Mouse (Mus musculus): ENCODE results near the gene Ttc27. TPM values are rescaled to one million over a fixed set of nuclear protein-coding genes. Genes with fewer than 3 reads are reported as not detected.

Gene Ttc27
- polyA plus RNA-seq, 1 experiment from 2014 or later = 15.5 TPM

DNA sequence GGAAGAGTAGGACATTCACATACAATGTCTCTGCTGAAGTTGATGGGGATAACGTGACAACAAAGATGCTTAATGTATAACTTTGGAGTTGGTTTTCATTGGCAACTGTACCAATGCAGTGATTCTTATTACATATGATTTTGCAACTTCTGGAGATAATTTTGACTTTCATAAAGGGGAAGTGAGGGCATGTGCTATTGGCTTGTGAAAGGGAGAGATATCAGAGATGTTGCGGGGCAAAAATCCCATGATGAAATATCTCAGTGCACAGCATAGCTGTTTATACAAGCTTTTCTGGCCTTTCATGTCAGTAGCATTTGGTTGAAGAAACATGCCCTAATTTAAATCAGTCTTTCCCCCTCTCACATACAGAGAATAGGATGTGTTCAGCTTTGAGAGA lies 86.3 kb downstream of the Ttc27 start:
- WGBS = 92% methylated on average over 2 of the region's 2 CpGs
- Histone ChIP-seq H3K4me1 (replicated peaks) (0 out of 2 replicates have a peak, but pooled peaks cover 4% of the 10 kb centered on the region), H3K27me3 (no peaks in the 10 kb centered on the region), H3K9me3 (no peaks in the 10 kb centered on the region), H3K36me3 (0 out of 2 replicates have a peak, but pooled peaks cover 5% of the 10 kb centered on the region), H3K27ac (replicated peaks) (no peak overlapping the region), H3K9ac (no peak overlapping the region), H3K4me3 (no peak overlapping the region), H3K4me2 (no peak overlapping the region)
- no peak for ATAC-seq (ENCODE audit: low FRiP score, low read depth)

DNA sequence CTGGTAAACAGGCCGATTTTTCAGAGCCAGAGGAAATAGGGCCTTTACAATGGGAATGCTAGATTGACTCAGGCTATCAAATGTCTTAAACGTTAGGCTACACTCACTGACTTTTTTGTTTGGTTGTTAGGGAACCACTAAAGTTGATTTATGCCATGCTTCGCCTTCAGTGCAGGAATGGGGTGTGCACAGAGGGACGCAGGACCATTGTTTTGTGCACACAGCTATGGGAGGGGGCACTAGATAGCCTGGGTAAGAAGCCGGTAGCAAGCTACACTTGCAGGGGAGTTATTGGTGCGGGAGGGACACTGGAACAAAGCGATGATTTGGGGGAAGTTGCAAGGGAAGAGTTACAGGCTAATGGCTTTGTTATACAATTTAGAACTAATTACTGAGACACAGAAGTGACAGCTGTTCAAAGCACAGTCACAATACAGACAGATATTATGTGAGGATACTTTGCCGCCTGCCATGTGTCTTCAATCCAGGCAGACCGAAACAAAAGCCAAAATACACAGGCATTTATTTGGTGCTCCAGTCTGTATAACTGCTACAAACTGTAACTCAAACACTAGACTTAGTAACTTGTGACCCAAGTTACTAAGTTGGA lies 86.9 kb downstream of the Ttc27 start:
- 0 out of 2 replicates have a peak, but pooled peaks cover 4% of the 10 kb centered on the region for H3K4me1 ChIP-seq (replicated peaks)
- H3K9ac ChIP-seq = no peak overlapping the region
- no peak overlapping the region for H3K4me3 ChIP-seq
- H3K27me3 ChIP-seq = no peaks in the 10 kb centered on the region
- H3K4me2 ChIP-seq = no peak overlapping the region
- 0 out of 2 replicates have a peak, but pooled peaks cover 5% of the 10 kb centered on the region for H3K36me3 ChIP-seq
- H3K27ac ChIP-seq (replicated peaks) = no peak overlapping the region
- no peak for ATAC-seq (ENCODE audit: low FRiP score, low read depth)
- no peaks in the 10 kb centered on the region for H3K9me3 ChIP-seq
- 25% methylated on average over 9 of the region's 9 CpGs for WGBS

DNA sequence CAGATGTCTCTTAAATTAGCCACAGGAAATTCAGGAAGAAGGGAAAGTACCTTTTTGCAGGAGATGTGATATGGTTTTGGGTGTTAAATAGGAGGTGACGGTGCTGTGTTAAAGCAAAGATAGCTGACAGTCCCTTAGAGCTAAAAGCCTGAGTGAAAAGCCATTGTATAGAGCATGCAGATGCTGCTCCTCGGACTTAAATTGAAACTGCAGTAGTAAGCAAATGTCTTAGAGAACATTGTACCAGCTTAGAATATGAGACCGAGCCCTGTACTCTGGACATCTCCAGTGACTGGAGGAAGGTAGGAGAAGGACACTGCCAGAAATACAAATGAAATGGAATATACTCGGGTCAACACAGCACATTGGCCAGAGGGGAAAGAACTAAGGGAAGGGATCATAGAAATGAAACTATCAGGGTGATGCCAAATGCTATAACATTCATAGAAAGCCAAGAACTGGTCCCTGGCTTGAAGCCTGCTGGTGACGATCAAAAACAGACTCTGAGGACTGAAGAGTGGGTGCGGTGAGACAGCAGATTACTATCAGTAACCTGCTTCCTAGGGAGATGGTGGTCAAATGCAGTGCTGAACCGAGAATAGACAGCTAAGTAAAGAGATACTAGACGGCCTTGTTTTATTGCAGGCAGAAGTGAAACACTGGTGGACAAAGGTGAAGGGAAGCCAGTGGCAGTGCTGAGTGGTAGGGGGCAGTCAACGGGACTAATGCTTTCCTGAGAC lies 90.1 kb downstream of the Ttc27 start:
- Histone ChIP-seq H3K9ac (no peak overlapping the region), H3K36me3 (no peaks in the 10 kb centered on the region), H3K9me3 (no peaks in the 10 kb centered on the region), H3K4me1 (replicated peaks) (0 out of 2 replicates have a peak, but pooled peaks cover 4% of the 10 kb centered on the region), H3K4me3 (no peak overlapping the region), H3K27ac (replicated peaks) (no peak overlapping the region), H3K4me2 (no peak overlapping the region), H3K27me3 (no peaks in the 10 kb centered on the region)
- no peak for ATAC-seq (ENCODE audit: low FRiP score, low read depth)
- WGBS = 84% methylated on average over 9 of the region's 9 CpGs

DNA sequence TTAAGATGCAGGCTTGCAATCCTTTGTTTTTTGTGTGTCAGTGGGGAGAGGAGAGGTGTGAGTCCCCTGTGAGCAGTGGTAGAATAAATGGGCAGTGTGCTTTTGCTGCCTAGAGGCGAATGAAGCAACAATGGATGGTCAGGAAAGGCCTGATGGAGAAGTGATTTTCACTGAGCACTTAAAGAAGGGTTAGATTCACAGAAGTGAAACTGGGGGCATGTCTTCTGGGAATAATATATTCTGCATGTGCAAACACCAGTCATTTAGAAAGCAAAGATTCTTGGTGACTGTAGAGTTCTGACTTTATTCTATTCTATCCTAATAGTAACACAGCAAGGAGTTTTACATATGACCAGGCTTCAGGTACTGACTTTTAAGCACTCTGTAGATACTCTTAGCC lies 90.8 kb downstream of the Ttc27 start:
- Histone ChIP-seq H3K36me3 (no peaks in the 10 kb centered on the region), H3K9ac (no peak overlapping the region), H3K4me1 (replicated peaks) (0 out of 2 replicates have a peak, but pooled peaks cover 4% of the 10 kb centered on the region), H3K27ac (replicated peaks) (no peak overlapping the region), H3K9me3 (no peaks in the 10 kb centered on the region), H3K27me3 (no peaks in the 10 kb centered on the region), H3K4me2 (no peak overlapping the region), H3K4me3 (no peak overlapping the region)
- ATAC-seq (ENCODE audit: low FRiP score, low read depth) = no peak
- 75% methylated on average over 1 of the region's 1 CpGs for WGBS

DNA sequence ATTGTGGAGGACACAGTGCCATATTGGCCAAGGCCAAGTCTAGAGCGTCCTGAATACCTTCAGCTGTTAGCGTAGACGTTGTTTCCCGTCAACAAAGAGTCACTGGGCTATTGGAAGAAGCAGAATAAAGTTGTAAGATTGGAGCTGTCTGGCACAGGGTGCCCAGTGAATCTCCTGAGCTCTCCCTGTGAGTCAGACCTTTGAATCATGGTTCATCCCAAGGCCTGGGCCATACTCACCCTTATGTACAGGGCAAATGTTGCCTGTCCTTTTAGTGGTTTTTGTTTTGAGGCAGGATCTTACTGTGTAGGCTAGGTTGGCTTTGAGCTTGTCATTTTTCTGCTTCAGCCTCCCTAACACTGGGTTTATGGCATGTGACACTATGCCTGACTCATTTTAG lies 91.4 kb downstream of the Ttc27 start:
- Histone ChIP-seq H3K4me2 (no peak overlapping the region), H3K36me3 (no peaks in the 10 kb centered on the region), H3K9me3 (no peaks in the 10 kb centered on the region), H3K27me3 (no peaks in the 10 kb centered on the region), H3K4me3 (no peak overlapping the region), H3K27ac (replicated peaks) (no peak overlapping the region), H3K4me1 (replicated peaks) (0 out of 2 replicates have a peak, but pooled peaks cover 4% of the 10 kb centered on the region), H3K9ac (no peak overlapping the region)
- 98% methylated on average over 4 of the region's 4 CpGs for WGBS
- no peak for ATAC-seq (ENCODE audit: low FRiP score, low read depth)

DNA sequence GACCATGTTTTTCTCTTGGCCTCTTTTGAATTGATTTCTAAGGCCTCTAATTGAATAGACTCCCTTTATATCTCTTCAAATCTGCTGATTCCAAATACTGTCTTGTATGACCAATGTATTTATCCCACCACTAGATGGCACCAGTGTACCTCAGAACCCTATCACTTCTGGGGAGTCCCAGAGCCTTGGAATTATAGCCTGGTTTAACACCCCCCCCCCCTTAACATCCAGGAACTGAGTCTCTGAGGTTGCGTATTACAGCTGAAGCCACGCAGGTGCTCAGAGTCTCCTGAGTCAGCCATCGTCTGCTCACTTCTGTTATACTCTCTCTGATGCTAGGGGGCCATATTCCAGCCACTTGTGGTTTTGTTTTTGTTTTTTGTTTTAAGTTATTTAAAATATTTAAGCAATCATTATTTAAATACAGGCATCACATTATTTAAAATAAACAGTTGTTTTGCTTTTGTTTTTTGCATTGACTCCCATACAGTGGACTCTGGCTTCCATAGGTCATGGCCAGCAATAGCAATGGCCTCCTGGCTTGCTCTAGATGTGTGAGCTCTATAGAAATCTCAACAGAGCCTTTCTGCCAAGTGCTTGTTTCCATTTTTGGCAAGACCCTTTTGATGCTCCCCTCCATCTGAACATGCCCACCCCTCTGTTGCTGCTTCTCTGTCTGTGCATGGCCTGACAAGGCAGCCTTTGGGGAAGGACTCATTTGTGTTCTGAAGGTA lies 93.5 kb downstream of the Ttc27 start:
- WGBS = 64% methylated on average over 3 of the region's 3 CpGs
- H3K9ac ChIP-seq = no peak overlapping the region
- no peaks in the 10 kb centered on the region for H3K4me1 ChIP-seq (replicated peaks)
- no peak overlapping the region for H3K4me3 ChIP-seq
- H3K4me2 ChIP-seq = no peak overlapping the region
- no peaks in the 10 kb centered on the region for H3K36me3 ChIP-seq
- no peaks in the 10 kb centered on the region for H3K9me3 ChIP-seq
- H3K27me3 ChIP-seq = no peaks in the 10 kb centered on the region
- peak; percentile 42; the same call in 1 of the 2 replicates for ATAC-seq (ENCODE audit: low FRiP score, low read depth)
- no peak overlapping the region for H3K27ac ChIP-seq (replicated peaks)

DNA sequence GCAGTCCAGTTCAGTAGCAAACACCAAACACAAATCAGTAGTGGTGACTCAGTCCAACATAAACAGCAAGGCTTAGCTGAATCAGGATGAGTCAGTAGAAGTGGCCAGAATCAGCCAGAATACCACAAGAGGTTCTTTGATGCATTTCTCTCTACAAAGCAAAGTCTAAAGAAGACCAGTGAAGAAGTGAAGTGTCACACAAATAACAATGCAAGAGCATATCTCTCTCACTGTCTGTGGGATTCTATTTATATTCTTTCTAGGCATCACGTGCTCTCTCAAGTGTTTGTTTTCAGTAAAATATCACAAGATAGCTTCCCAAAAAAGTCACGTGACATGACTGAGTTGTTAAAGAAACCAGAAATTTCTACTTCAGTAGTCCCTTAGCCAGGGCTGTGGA lies 102.2 kb downstream of the Ttc27 start:
- Histone ChIP-seq H3K4me3 (no peak overlapping the region), H3K4me1 (replicated peaks) (no peaks in the 10 kb centered on the region), H3K36me3 (no peaks in the 10 kb centered on the region), H3K27me3 (no peaks in the 10 kb centered on the region), H3K9ac (no peak overlapping the region), H3K9me3 (no peaks in the 10 kb centered on the region), H3K4me2 (no peak overlapping the region), H3K27ac (replicated peaks) (no peak overlapping the region)
- WGBS = 88% methylated on average over 2 of the region's 2 CpGs
- ATAC-seq (ENCODE audit: low FRiP score, low read depth) = no peak

DNA sequence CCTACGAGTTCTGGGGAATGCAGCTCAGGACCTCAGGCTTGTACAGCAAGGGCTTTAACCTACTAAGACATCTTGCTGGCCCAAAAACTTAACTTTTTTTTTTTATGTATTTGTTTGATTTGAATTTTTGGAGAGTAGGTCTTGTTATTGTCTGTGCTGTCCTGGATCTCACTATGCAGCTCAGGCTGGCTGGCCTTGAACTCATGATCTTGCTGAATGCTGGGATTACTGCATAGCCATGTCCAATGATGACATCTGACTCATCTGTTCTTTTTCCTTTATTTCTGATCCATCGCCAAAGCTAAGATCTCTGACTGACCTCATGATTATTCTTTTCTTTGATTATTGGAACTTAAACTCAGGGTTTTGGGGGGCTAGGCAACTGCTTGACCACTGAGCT lies 113.3 kb downstream of the Ttc27 start:
- no peak for ATAC-seq (ENCODE audit: low FRiP score, low read depth)
- H3K9me3 ChIP-seq = no peaks in the 10 kb centered on the region

DNA sequence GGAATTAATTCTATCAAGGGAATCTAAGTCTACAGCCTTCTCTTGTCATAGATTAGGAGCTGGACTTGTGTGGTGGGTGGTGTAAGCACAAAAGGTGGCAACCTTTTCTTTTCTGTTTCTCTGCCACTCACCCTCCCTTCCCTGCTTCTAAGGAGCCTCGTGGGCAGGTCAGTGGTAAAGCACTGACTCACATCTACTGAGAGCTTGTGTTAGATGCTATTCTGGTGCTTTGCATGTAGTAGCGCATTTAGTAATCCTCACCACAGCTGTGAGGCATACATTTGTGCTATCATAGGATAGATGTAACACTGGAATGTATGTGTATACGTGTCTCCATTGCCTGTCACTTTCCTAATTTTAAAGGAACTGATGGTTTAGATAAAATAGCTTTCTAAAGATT lies 124.2 kb downstream of the Ttc27 start:
- H3K4me2 ChIP-seq = no peak overlapping the region
- 81% methylated on average over 3 of the region's 3 CpGs for WGBS

More for the DNA sequence above, 113.3 kb downstream of the Ttc27 start:
- Histone ChIP-seq H3K36me3 (no peaks in the 10 kb centered on the region), H3K27me3 (no peaks in the 10 kb centered on the region), H3K4me2 (no peak overlapping the region), H3K27ac (replicated peaks) (no peak overlapping the region), H3K4me1 (replicated peaks) (no peaks in the 10 kb centered on the region), H3K9ac (no peak overlapping the region), H3K4me3 (no peak overlapping the region)
- 96% methylated on average over 2 of the region's 2 CpGs for WGBS

DNA sequence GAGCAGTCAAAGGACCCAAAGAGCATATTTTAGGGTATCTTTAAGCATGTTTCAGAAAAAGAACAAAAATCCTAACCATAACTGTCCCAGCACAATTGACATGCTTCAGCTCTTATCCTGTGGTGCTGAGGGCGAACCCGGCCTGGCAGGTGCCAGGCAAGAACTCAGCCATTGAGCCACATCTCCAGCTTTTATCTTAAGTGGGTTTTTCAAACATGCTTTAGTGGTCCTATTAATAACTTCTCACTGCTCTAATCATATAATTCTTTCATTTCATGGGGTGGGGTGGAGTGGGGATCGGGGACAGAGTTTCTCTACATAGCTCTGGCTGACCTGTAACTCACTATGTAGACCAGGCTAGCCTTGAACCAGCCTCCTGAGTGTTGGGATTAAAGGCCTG lies 125.1 kb downstream of the Ttc27 start:
- WGBS = 97% methylated on average over 3 of the region's 3 CpGs
- no peak for ATAC-seq (ENCODE audit: low FRiP score, low read depth)

More for the DNA sequence above, 124.2 kb downstream of the Ttc27 start:
- Histone ChIP-seq H3K36me3 (no peaks in the 10 kb centered on the region), H3K4me3 (no peak overlapping the region), H3K4me1 (replicated peaks) (no peaks in the 10 kb centered on the region), H3K9me3 (no peaks in the 10 kb centered on the region), H3K9ac (no peak overlapping the region), H3K27ac (replicated peaks) (no peak overlapping the region), H3K27me3 (no peaks in the 10 kb centered on the region)
- no peak for ATAC-seq (ENCODE audit: low FRiP score, low read depth)

DNA sequence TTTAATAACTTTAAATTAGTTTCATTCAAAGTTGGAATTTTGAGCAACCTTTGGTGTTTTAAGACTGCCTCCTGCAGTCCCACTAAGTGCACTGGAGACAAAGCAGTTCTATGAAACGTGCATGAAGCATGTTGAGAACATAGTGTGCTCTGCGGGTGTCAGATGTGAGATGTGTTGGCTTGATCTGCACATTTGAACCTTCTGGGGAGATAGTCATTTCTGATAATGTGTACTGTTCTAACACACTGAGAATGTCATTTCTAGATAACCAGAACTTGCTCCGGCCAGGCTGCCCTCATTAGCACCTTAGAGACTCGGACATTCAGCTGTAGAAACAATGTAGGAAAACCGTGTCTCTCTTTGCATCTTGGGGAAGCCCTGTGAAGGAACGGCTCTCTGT lies 126.0 kb downstream of the Ttc27 start:
- no peaks in the 10 kb centered on the region for H3K9me3 ChIP-seq
- H3K4me2 ChIP-seq = no peak overlapping the region
- no peaks in the 10 kb centered on the region for H3K4me1 ChIP-seq (replicated peaks)
- no peaks in the 10 kb centered on the region for H3K36me3 ChIP-seq
- no peak for ATAC-seq (ENCODE audit: low FRiP score, low read depth)
- no peak overlapping the region for H3K4me3 ChIP-seq
- H3K27me3 ChIP-seq = no peaks in the 10 kb centered on the region
- 86% methylated on average over 6 of the region's 6 CpGs for WGBS
- no peak overlapping the region for H3K9ac ChIP-seq
- H3K27ac ChIP-seq (replicated peaks) = no peak overlapping the region

More for the DNA sequence above, 125.1 kb downstream of the Ttc27 start:
- Histone ChIP-seq H3K4me1 (replicated peaks) (no peaks in the 10 kb centered on the region), H3K9ac (no peak overlapping the region), H3K27me3 (no peaks in the 10 kb centered on the region), H3K4me2 (no peak overlapping the region), H3K36me3 (no peaks in the 10 kb centered on the region), H3K4me3 (no peak overlapping the region), H3K9me3 (no peaks in the 10 kb centered on the region), H3K27ac (replicated peaks) (no peak overlapping the region)

All from hindbrain, embryonic 15.5 days (tissue).